Mouse (Mus musculus) monocyte, adult 5-6 weeks (primary cell): ENCODE data around the gene Marveld3. TPM values are rescaled to one million over a fixed set of nuclear protein-coding genes. Genes with fewer than 3 reads are reported as not detected.
A peak's percentile ranks its signal among the peaks of the same experiment; 100 is the strongest.

Experiments
- ATAC-seq: fragments of 153-309, 156-312 bp; replicated peaks from 2 replicates; pipeline ENCODE4 v1.8.0; 2017; ENCODE audit warnings: mild to moderate bottlenecking; ENCODE audit not compliant: low TSS enrichment, insufficient number of reproducible peaks, severe bottlenecking, poor library complexity, low FRiP score
- total RNA-seq: library from RNA; stranded (forward); fragments of 200-1000, 200-491, 200-594 nt; gene quantifications from 3 replicates; pipeline ENCODE4 v1.2.3, GENCODE M21; 2017

The Marveld3 gene
- total RNA-seq, 1 experiment from 2014 or later, result not detected

DNA sequence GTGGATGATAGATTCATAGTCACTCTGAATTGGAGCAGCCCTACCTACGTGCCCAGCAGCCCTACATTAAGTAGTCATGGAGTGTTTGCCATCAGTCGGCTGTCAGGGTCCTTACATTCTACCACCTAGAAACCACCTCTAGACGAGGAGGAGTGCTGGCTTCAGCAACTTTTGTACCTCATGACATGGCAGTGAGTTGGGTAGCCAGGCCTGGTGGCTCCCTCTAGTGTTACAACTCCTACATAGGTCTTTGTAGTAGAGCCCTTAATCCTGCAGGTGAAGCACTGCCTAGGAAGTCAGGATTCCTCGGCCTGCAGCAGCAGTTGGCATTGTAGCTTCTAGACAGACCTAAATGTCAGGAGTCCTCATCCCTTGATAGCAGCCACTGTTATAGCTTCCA is 44.7 kb downstream of the Marveld3 start:
- peak; percentile 78 for ATAC-seq

DNA sequence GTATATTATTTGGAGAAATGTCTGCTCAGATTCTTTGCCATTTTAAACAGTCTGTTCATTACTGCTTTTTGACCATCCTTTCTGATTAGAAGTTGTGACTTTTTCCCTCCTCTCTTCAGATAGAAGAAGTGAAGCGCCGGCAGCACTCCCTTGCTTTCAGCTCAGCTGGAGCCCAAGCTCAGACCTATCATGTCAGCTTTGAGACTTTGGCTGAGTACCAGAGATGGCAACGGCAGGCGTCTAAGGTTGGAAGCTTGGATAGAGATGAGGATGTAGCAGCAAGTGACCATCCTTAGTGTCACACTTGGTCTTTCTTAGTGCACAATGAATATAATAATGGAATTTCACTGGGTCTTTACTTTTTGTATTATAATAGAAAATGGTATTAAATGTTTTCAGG is 54.6 kb downstream of the Marveld3 start:
- ATAC-seq, result no peak

DNA sequence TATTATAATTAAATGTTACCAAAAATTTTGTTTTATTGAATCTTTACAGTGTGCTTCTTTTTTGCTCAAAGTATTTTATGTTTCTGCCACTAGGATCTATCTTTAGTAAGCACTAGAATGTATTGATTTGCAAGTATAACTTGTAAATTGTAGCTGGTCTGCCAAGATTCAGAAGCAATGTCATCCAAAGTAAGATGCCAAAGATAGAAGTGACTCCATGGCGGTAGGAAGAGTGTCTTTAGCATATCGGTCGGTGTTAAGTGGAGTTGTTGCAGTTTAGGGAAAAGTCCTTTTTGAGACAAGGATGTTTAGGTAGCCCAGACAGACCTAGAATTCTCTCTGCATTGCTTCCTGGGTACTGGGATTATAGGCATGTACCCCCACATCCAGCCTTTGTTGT is 55.1 kb downstream of the Marveld3 start:
- no peak for ATAC-seq

DNA sequence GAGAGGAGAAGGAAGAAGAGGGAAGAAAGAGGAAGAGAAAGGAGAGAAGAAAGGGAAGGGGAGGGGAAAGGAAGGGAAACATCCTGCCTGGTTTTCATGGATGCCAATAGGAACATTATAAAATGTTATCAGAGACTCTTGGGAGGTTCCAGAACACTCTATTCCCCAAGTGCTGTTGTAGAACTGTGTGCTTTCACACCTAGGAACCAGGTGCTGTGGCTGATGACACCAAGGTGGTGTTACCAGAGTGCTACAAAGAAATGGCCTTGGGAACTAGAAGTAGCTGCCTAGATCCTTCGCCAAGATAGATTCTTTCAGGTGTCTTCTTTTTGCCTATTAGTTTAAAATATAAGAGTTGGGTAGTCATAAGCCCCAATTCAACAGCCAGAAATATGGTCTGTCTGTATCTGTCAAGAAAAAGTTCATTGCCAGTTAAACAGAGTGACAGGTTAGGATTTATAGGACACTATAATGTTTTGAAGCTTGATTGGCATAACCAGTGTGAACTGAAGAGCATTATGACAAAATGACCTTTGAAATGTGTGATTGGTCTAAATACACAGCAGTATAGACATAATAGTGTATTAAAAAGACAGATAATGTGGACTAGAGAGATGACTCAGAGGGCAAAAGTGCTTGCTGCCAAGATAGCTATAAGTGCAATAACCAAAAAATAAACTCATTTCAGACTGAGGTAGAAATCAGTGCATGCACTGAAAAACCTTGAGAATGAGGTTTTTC is 56.9 kb downstream of the Marveld3 start:
- no peak for ATAC-seq

DNA sequence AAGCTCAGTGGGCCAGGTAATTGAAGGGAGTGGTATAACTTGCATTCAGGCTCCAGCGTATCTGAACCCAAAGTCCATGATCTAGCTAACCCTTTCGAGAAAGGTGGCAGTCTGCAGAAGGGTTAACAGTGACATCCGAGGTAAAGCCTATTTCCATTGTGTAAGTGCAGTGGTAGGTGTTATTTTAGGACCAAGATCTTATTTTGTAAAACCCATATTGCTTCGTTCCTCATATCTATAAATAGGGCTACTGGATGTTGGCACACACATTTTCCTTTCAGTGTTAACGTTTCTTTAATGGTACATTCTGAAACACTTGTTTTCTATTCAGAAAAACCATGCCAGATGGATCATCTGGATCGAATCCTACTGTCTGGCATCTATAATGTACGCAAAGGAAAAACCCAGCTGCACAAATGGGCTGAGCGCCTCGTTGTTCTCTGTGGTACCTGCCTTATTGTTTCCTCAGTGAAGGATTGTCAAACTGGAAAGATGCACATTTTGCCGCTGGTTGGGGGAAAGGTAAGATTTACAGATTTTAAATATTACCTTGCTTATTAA is 58.0 kb downstream of the Marveld3 start:
- peak; percentile 53; the same call in 1 of the 2 replicates for ATAC-seq

DNA sequence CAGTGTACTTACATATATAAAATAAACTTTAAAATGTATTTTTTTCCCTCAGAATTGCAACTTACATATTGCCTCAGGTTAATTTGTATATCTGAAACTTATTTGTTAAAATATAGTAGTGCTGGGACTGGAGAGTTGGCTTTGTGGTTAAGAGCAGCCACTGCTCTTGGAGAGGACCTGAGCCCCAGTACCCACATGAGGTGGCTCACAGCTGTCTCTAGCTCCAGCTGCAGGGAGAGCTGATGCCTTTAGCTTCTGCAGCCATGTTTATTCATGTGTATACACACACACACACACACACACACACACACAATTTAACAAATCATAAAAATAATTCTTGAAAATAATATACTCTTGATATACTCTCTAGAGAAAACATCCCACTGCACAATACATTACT is 59.6 kb downstream of the Marveld3 start:
- no peak for ATAC-seq

Other genes with a start within 250 kb of the Marveld3 start
- gene Atxn1l, start 224.5 kb downstream of the Marveld3 start, total RNA-seq, result 19.1 to 27.7 TPM (median 20.6 TPM) in 3 replicates
- 56.2 to 94.9 TPM (median 71.5 TPM) in 3 replicates for gene Ap1g1, start 183.6 kb downstream of the Marveld3 start, total RNA-seq
- gene Phlpp2, start 93.7 kb downstream of the Marveld3 start, total RNA-seq, result 7.3 to 11.4 TPM (median 9.1 TPM) in 3 replicates
- not detected in 3 replicates for gene Tat, start 28.2 kb upstream of the Marveld3 start, total RNA-seq
- gene Chst4, start 77.5 kb upstream of the Marveld3 start, total RNA-seq, result not detected in 3 replicates
- gene Zfp612, start 117.5 kb upstream of the Marveld3 start, total RNA-seq, result 1.1 TPM in 1 of 3 replicates, not detected in the others
- not detected in 3 replicates for gene Gm21964, start 139.0 kb upstream of the Marveld3 start, total RNA-seq
- not detected in 3 replicates for gene Gm17720, start 140.6 kb upstream of the Marveld3 start, total RNA-seq
- gene Calb2, start 206.0 kb upstream of the Marveld3 start, total RNA-seq, result not detected in 3 replicates